Mouse (Mus musculus) heart, adult 2 months (tissue): ENCODE data around the gene Tbc1d15.

Source experiments
- CTCF ChIP-seq: fragments of 200-600 bp; IDR thresholded peaks from 2 replicates; pipeline ENCODE4 v1.8.1; 2022; ENCODE audit warnings: antibody characterized with exemption, mild to moderate bottlenecking, moderate library complexity
- EP300 ChIP-seq: fragments of 200-500 bp; IDR thresholded peaks from 2 replicates; pipeline ENCODE4 v1.6.1; 2011; ENCODE audit warnings: low read depth, low read length, control low read depth; ENCODE audit not compliant: insufficient read depth
- POLR2A ChIP-seq: fragments of 200-500 bp; IDR thresholded peaks from 2 replicates; pipeline ENCODE4 v1.6.1; 2011; ENCODE audit warnings: mild to moderate bottlenecking, low read depth, low read length, control low read depth; ENCODE audit not compliant: insufficient read depth

- TF ChIP-seq CTCF: no peak
- TF ChIP-seq EP300: no peak
- TF ChIP-seq POLR2A: no peak
Observed at GRCm38 (mm10) chr10:115262261-115262660, 11.0 kb upstream of the Tbc1d15 start.
